Mouse (Mus musculus): ENCODE results near the gene Eml6. TPM values are rescaled to one million over a fixed set of nuclear protein-coding genes. Genes with fewer than 3 reads are reported as not detected.

Gene Eml6
- polyA plus RNA-seq, 1 experiment from 2014 or later: 0.42 TPM

GRCm38 (mm10) chr11:29751648-29752611 is 273.9 kb downstream of the Eml6 start:
- Histone ChIP-seq H3K9me3 (no peaks in the 10 kb centered on the region), H3K4me3 (no peak overlapping the region), H3K4me1 (no peaks in the 10 kb centered on the region), H3K27ac (replicated peaks) (no peak overlapping the region), H3K36me3 (replicated peaks) (peaks cover 19% of the 10 kb centered on the region), H3K27me3 (replicated peaks; ENCODE audit: low read depth, poor library complexity, severe bottlenecking) (no peaks in the 10 kb centered on the region)
- WGBS: 89% methylated on average over 14 of the region's 14 CpGs
- DNase-seq (ENCODE audit: low spot score): no peak

GRCm38 (mm10) chr11:29751013-29751412 is 274.8 kb downstream of the Eml6 start:
- H3K9me3 ChIP-seq: no peaks in the 10 kb centered on the region
- no peak for DNase-seq (ENCODE audit: low spot score)
- no peak overlapping the region for H3K4me3 ChIP-seq
- H3K27me3 ChIP-seq (replicated peaks; ENCODE audit: low read depth, poor library complexity, severe bottlenecking): no peaks in the 10 kb centered on the region
- WGBS: 95% methylated on average over 2 of the region's 2 CpGs
- no peaks in the 10 kb centered on the region for H3K4me1 ChIP-seq
- no peak overlapping the region for H3K27ac ChIP-seq (replicated peaks)
- H3K36me3 ChIP-seq (replicated peaks): peaks cover 28% of the 10 kb centered on the region

GRCm38 (mm10) chr11:29749468-29749829 is 276.4 kb downstream of the Eml6 start:
- DNase-seq (ENCODE audit: low spot score): no peak
- no peaks in the 10 kb centered on the region for H3K9me3 ChIP-seq
- no peaks in the 10 kb centered on the region for H3K27me3 ChIP-seq (replicated peaks; ENCODE audit: low read depth, poor library complexity, severe bottlenecking)
- H3K27ac ChIP-seq (replicated peaks): no peak overlapping the region
- no peaks in the 10 kb centered on the region for H3K4me1 ChIP-seq
- 100% methylated on average over 1 of the region's 1 CpGs for WGBS
- peaks cover 44% of the 10 kb centered on the region for H3K36me3 ChIP-seq (replicated peaks)
- H3K4me3 ChIP-seq: no peak overlapping the region

GRCm38 (mm10) chr11:29748750-29749467 is 276.9 kb downstream of the Eml6 start:
- no peak overlapping the region for H3K27ac ChIP-seq (replicated peaks)
- 88% methylated on average over 8 of the region's 8 CpGs for WGBS

GRCm38 (mm10) chr11:29747881-29748280 is 278.0 kb downstream of the Eml6 start:
- DNase-seq (ENCODE audit: low spot score): no peak
- H3K4me3 ChIP-seq: no peak overlapping the region
- H3K27ac ChIP-seq (replicated peaks): no peak overlapping the region
- 79% methylated on average over 1 of the region's 1 CpGs for WGBS
- no peaks in the 10 kb centered on the region for H3K4me1 ChIP-seq
- peaks cover 59% of the 10 kb centered on the region for H3K36me3 ChIP-seq (replicated peaks)
- H3K27me3 ChIP-seq (replicated peaks; ENCODE audit: low read depth, poor library complexity, severe bottlenecking): no peaks in the 10 kb centered on the region
- no peaks in the 10 kb centered on the region for H3K9me3 ChIP-seq

More at GRCm38 (mm10) chr11:29748750-29749467, 276.9 kb downstream of the Eml6 start:
- no peak overlapping the region for H3K4me3 ChIP-seq
- H3K9me3 ChIP-seq: no peaks in the 10 kb centered on the region
- peaks cover 49% of the 10 kb centered on the region for H3K36me3 ChIP-seq (replicated peaks)
- no peaks in the 10 kb centered on the region for H3K27me3 ChIP-seq (replicated peaks; ENCODE audit: low read depth, poor library complexity, severe bottlenecking)
- no peak for DNase-seq (ENCODE audit: low spot score)
- H3K4me1 ChIP-seq: no peaks in the 10 kb centered on the region

GRCm38 (mm10) chr11:29747365-29747764 is 278.5 kb downstream of the Eml6 start:
- Histone ChIP-seq H3K27me3 (replicated peaks; ENCODE audit: low read depth, poor library complexity, severe bottlenecking) (no peaks in the 10 kb centered on the region), H3K36me3 (replicated peaks) (peaks cover 65% of the 10 kb centered on the region), H3K9me3 (no peaks in the 10 kb centered on the region), H3K27ac (replicated peaks) (no peak overlapping the region), H3K4me1 (no peaks in the 10 kb centered on the region), H3K4me3 (no peak overlapping the region)
- DNase-seq (ENCODE audit: low spot score): no peak
- WGBS: 97% methylated on average over 3 of the region's 3 CpGs

GRCm38 (mm10) chr11:29746203-29746602 is 279.6 kb downstream of the Eml6 start:
- no peak overlapping the region for H3K4me3 ChIP-seq
- 92% methylated on average over 9 of the region's 9 CpGs for WGBS
- no peak for DNase-seq (ENCODE audit: low spot score)
- peaks cover 75% of the 10 kb centered on the region for H3K36me3 ChIP-seq (replicated peaks)
- H3K9me3 ChIP-seq: no peaks in the 10 kb centered on the region
- no peaks in the 10 kb centered on the region for H3K27me3 ChIP-seq (replicated peaks; ENCODE audit: low read depth, poor library complexity, severe bottlenecking)
- H3K27ac ChIP-seq (replicated peaks): no peak overlapping the region
- H3K4me1 ChIP-seq: no peaks in the 10 kb centered on the region

- no peak for DNase-seq (ENCODE audit: low spot score)
- no peaks in the 10 kb centered on the region for H3K9me3 ChIP-seq
- no peak overlapping the region for H3K4me3 ChIP-seq
- H3K4me1 ChIP-seq: no peaks in the 10 kb centered on the region
- H3K36me3 ChIP-seq (replicated peaks): peaks cover 80% of the 10 kb centered on the region
- WGBS: 91% methylated on average over 2 of the region's 2 CpGs
- no peaks in the 10 kb centered on the region for H3K27me3 ChIP-seq (replicated peaks; ENCODE audit: low read depth, poor library complexity, severe bottlenecking)
- no peak overlapping the region for H3K27ac ChIP-seq (replicated peaks)
Observed at GRCm38 (mm10) chr11:29745513-29745912, 280.3 kb downstream of the Eml6 start.

- Histone ChIP-seq H3K36me3 (replicated peaks) (peaks cover 84% of the 10 kb centered on the region), H3K4me1 (no peaks in the 10 kb centered on the region), H3K27ac (replicated peaks) (no peak overlapping the region), H3K27me3 (replicated peaks; ENCODE audit: low read depth, poor library complexity, severe bottlenecking) (no peaks in the 10 kb centered on the region), H3K4me3 (no peak overlapping the region), H3K9me3 (no peaks in the 10 kb centered on the region)
- no peak for DNase-seq (ENCODE audit: low spot score)
- 89% methylated on average over 5 of the region's 5 CpGs for WGBS
Observed at GRCm38 (mm10) chr11:29744760-29745430, 280.9 kb downstream of the Eml6 start.

GRCm38 (mm10) chr11:29739752-29740151 is 286.1 kb downstream of the Eml6 start:
- Histone ChIP-seq H3K36me3 (replicated peaks) (peaks cover 80% of the 10 kb centered on the region), H3K27me3 (replicated peaks; ENCODE audit: low read depth, poor library complexity, severe bottlenecking) (no peaks in the 10 kb centered on the region), H3K4me3 (no peak overlapping the region), H3K9me3 (no peaks in the 10 kb centered on the region), H3K27ac (replicated peaks) (no peak overlapping the region), H3K4me1 (no peaks in the 10 kb centered on the region)
- 85% methylated on average over 2 of the region's 2 CpGs for WGBS
- DNase-seq (ENCODE audit: low spot score): no peak

- Histone ChIP-seq H3K27ac (replicated peaks) (no peak overlapping the region), H3K4me1 (no peaks in the 10 kb centered on the region), H3K36me3 (replicated peaks) (no peaks in the 10 kb centered on the region; the same call in 1 of the 2 replicates), H3K9me3 (no peaks in the 10 kb centered on the region), H3K4me3 (no peak overlapping the region), H3K27me3 (replicated peaks; ENCODE audit: low read depth, poor library complexity, severe bottlenecking) (no peaks in the 10 kb centered on the region)
- WGBS: 82% methylated on average over 1 of the region's 1 CpGs
- no peak for DNase-seq (ENCODE audit: low spot score)
Observed at GRCm38 (mm10) chr11:29727901-29728300, 297.9 kb downstream of the Eml6 start.

- WGBS: 74% methylated on average over 1 of the region's 1 CpGs
Observed at GRCm38 (mm10) chr11:29725610-29726009, 300.2 kb downstream of the Eml6 start.

More at GRCm38 (mm10) chr11:29725610-29726009, 300.2 kb downstream of the Eml6 start:
- Histone ChIP-seq H3K9me3 (no peaks in the 10 kb centered on the region), H3K4me3 (no peak overlapping the region), H3K27me3 (replicated peaks; ENCODE audit: low read depth, poor library complexity, severe bottlenecking) (no peaks in the 10 kb centered on the region), H3K4me1 (no peaks in the 10 kb centered on the region), H3K27ac (replicated peaks) (no peak overlapping the region), H3K36me3 (replicated peaks) (no peaks in the 10 kb centered on the region; the same call in 1 of the 2 replicates)
- DNase-seq (ENCODE audit: low spot score): no peak
